Mouse (Mus musculus) cerebellum, adult 2 months (tissue): ENCODE measurements around the gene Gstt4.

Experiments
- CTCF ChIP-seq: fragments of 200-500 bp; IDR thresholded peaks from 2 replicates; pipeline ENCODE4 v1.5.1; 2011; ENCODE audit warnings: low read depth, mild to moderate bottlenecking, control low read depth, low read length, moderate library complexity, borderline replicate concordance; ENCODE audit not compliant: insufficient read depth
- POLR2A ChIP-seq: fragments of 200-500 bp; IDR thresholded peaks from 2 replicates; pipeline ENCODE4 v1.6.1; 2011; ENCODE audit warnings: low read length, control low read depth, borderline replicate concordance; ENCODE audit not compliant: insufficient read depth

GRCm38 (mm10) chr10:75860746-75861145, 38.4 kb upstream of the Gstt4 start:
- TF ChIP-seq CTCF, result no peak
- TF ChIP-seq POLR2A, result no peak
